Mouse (Mus musculus) cerebellum, postnatal 36 days (tissue): ENCODE results near the gene Surf4.

ENCODE experiments used
- DNase-seq, 2 experiments: peaks; one replicate each; pipeline ENCODE4 v3.0.0; 2021 to 2022; ENCODE audit warnings: mixed read lengths in 2 of 2

The Surf4 gene

DNA sequence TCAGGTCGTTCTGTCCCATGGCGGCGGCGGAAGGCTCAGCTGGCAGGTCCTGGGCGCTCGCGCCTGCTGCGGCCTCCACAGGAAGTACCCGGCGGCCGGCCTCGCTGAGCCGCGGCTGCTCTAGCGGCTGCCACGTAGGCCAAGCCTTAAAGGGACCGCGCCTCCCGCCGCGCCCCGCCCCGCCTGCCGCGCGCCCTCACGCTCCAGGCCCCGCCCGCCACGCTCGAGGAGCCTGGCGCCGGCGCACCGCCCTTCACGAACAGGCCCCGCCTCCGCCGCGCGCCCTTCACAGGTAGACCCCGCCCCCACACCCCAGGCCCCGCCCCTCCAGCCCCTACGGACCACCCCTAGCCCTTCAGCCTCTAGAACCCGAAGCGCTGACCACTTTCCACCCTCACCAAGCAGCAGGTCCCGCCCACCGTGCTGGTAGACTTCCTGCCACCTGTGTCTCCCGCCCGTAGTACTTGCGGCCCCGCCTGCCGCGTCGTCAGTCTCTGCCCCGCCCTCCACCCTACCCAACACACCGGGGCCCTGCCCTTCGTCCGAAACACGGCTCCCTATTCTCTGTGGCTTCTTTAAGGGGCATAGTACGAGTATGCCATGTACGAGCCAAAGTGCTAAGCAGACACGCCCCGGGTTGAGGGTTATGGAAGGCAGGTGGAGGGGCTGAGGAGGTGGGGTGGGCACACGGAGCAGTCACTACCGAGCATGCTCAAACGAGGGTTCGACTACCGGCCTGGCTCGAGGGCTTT is at the start of gene Surf4, which contains the start of gene Stkld1:
Surf4 (minus strand) TSS at position 625 of the 752 bp plus-strand sequence.
Stkld1 (plus strand) TSS at position 744 of the 752 bp plus-strand sequence.
- DNase-seq = peak; percentile 89 to 94

DNA sequence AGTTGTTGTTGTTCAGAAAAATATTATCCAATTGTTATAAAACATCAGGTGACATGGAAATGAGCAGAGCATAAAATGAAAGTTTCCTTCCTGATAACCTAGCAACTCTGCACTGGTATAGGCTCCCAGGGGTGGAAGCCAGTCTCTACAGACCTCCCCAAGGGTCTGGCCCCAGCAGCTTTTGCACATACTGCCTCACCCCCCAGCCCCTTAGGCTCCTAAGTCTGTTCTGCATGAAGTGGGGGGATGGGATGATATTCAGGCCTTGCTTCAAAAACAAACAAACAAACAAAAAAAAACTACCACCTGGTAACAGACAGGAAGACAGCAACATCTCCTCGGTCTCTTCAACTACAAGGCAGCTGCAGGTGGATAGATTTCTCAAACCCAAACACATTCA is 46.6 kb upstream of the Surf4 start:
- DNase-seq = no peak

- no peak for DNase-seq
Observed at GRCm38 (mm10) chr2:26973960-26974359, 40.2 kb upstream of the Surf4 start.

GRCm38 (mm10) chr2:26973116-26973515 is 39.4 kb upstream of the Surf4 start, which contains the start of gene Adamts13:
Gene Adamts13, plus strand, starts transcription at chr2:26973416.
- no peak for DNase-seq

- no peak for DNase-seq
Observed at GRCm38 (mm10) chr2:26967262-26967661, 33.5 kb upstream of the Surf4 start.

- DNase-seq = no peak
Observed at GRCm38 (mm10) chr2:26964724-26965370, 31.1 kb upstream of the Surf4 start.

- DNase-seq = peak; percentile 94 to 96
Observed at GRCm38 (mm10) chr2:26963923-26964723, 30.4 kb upstream of the Surf4 start, which contains the start of gene Rexo4. Gene Rexo4, minus strand, starts transcription at chr2:26964386.

DNA sequence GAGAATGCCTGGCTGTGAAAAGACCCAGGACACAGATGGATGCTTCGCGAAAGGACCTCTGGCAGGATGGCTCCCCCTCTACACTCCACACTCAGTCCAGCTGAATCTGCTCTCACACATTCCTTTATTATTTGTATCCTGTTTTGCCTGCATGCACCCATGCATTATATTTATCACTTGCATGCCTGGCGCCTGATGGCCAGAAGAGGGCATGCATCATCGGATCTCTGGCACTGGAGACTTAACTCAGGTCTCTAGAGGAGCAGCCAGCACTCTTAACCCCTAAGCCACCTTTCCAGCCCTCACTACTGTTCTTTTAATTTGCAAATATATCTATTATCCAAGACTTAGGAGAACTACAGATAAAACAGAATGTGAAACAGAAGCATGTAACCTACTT is 27.0 kb upstream of the Surf4 start:
- no peak for DNase-seq

DNA sequence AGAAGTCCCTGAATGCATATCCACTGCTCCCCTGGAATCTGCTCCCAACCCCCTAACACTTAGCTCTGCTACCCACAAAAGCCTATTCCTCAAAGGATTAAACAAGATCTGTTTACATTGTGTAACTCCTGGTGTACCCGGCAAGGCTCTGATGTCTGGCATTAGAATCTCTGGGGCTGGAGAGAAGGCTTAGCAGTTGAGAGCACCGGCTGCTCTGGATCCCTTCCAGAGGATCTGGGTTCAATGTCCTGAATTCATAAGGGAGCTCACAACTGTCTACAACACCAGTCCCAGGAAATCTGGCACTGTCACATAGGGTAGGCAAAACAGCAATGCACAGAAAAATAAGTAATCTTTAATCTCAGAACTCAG is 23.7 kb upstream of the Surf4 start:
- no peak for DNase-seq

DNA sequence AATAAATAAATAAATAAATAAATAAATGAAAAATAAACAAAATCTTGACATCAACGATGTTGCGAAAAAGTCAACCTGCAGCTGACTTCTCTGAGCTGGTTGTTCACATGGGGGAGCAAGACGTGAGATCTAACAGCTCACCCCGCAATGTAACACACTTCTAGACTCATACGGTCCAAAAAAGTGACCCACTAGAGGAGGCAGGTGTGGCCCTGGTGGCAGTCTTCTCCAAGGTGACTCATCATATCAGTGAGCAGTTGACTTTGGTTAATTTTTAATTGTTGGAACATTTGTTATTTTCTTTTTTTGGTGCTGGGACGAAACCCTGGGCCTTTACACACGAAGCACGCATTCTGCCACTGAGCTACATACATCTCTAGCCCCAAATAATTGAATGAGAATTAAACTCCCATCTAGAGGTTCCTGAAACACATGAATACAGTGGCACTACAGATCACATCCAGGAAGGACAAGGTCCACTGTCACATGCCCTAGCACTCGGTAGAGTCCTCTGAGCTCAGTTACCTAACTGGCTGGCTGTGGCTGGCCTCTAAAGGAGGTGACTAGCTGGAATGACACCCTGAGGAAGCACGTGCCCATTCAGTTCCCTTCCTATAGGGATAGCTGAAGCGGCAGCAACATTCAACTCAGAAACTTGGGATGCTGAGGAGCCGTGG is 23.2 kb upstream of the Surf4 start:
- DNase-seq = no peak

DNA sequence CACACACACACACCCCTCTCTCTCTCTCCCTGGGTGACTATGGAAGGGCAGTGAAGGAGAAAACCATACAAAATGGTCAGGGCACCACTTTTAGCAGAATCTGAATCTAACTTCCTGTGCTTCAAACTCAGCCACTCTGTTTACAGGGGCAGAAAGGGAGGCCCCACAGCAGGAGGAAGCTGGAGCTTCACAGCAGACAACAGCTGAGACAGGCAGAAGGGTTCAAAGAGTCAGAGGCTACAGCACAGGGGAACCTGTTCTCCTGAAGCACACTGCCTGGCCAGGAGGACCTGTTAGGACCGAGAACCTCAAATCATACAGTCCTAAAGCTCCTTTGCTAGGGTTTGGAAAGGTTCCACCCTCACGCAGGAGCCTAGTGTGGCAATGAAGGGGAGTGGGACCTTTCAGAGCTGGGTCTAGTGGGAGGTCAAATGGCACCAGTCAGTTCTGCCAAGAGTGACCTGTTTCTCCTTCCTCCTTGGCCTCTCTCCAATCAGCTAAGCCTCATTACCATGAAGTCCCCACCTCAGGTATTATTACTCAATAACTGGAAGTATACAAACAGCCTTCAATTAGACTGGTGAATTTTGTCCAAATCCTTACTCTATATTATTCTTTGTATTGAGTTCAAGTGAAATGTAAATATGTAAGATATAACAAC is 21.1 kb upstream of the Surf4 start:
- no peak for DNase-seq

DNA sequence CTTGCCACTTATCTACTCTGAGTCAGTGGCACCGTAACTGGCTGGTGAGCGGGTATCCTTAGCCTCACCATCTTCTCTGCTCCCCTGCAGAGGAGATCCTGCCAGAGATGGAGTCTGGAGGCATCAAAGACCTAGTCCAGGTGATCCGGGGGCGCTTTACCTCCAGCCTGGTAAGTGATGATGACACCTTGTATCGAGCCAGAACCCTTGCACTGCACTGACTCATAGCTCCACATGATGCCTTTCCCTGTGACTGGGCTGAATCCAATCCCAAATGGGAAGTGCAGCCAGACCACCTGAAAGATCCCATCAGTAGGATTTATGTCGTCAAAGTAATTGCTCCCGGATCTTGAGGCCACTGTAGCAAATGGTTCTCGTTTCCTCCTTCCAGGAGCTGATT is 19.1 kb upstream of the Surf4 start:
- peak in 1 of 2 experiments; percentile 20 for DNase-seq

DNA sequence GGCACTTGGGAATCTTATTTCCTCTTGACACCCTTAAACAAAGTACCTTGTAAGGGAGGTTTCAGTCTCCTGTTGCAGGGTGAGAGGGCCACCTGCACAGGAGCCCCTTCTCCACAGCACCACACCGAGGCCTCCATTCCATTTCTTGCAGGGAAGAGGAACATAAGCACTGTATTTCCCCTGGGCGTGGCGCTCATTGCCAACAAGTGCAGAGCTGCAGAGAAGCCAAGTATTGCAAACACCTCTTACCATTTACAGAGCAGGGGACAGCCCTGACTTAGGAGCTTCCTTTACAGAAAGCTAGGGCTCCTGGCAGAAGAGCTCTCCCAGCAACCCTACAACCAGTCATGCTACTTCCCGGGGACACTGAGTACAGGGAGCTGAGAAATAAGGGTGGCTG is 18.5 kb upstream of the Surf4 start:
- DNase-seq = no peak

DNA sequence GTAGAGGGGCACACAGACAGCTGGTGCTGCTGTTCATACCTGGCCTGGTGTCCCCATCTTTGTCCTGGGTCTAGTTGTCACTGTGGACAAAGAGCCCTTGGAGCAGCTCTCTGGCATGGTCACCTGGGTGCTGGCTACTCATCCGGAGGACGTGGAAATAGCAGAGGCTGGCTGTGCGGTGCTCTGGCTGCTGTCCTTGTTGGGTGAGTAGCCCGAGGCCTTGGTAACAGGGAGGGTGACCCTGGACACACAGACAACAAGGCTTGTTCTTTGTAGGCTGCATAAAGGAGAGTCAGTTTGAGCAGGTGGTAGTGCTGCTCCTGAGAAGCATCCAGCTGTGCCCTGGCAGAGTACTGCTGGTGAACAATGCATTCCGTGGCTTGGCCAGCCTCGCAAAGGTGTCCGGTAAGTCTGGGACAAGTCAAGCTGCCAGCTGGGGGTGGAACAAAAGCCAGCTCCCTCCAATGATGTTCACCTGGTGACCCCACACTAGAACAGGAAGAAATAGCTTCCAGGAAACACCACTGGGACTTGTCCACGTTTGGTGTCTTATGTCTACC is 17.7 kb upstream of the Surf4 start:
- no peak for DNase-seq

- no peak for DNase-seq
Observed at GRCm38 (mm10) chr2:26950411-26950810, 16.7 kb upstream of the Surf4 start.

- no peak for DNase-seq
Observed at GRCm38 (mm10) chr2:26943253-26943652, 9.5 kb upstream of the Surf4 start.

GRCm38 (mm10) chr2:26941539-26941938 is 7.8 kb upstream of the Surf4 start:
- DNase-seq = no peak

GRCm38 (mm10) chr2:26936425-26936824 is 2.7 kb upstream of the Surf4 start:
- no peak for DNase-seq

DNA sequence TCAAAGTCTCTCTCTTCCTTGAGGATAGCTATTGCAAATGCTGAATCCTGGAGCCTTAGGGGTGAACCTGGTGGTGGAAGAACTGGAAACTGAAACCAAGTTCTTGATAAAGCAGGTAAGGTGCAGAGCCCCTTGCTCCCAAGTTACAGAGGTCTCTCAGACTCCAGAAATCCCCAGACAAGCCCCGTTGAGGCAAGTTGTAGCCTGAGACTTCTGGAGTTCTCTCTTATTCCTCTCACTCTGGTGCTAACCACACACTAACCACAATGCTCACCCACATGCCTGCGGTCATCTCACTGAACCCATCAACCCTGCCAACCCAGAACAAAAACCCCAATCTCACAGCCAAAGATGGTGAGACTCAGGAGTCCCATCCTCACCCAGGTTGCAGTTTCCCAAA is 1.6 kb upstream of the Surf4 start:
- DNase-seq = no peak

DNA sequence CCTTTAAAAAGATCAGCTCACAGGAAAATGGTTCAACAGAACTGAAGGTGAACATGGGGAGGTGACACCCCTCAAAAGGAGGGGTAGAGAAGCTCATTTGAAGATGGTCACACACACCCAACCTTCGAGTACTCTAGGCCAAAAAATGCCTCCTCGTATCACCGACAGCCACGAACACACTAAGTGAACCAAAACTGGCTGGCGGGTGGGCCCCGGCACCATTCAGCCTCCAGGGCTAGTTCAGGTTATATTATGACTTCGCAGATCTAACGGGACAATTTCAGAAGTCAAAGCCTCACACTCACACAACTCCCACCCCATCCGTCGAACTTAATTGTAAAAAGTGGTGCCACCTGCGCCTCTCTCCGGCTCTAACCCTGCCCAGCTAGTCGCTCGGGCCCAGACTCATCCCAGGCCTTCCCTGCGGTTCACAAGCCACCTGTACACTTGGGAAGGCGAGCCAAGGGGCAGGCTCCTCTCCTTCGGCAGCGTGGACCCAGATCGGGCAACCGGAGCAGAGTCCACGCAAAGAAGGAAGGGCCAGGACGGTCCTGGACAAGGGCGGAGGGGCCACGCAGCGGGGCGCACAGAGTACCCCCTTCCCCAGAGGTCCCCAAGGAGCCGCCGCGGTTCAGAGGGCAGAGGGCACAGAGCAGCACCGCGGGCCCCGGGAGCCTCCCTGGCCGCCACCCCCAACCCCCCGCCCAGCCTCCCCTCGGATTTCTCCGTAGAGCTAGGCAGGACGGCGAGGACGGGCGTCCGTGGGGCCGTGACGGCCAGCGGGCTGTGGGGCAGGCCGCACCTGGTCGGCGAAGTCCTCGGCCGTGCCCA is 1.0 kb downstream of the Surf4 start:
- peak; percentile 45 to 47 for DNase-seq

DNA sequence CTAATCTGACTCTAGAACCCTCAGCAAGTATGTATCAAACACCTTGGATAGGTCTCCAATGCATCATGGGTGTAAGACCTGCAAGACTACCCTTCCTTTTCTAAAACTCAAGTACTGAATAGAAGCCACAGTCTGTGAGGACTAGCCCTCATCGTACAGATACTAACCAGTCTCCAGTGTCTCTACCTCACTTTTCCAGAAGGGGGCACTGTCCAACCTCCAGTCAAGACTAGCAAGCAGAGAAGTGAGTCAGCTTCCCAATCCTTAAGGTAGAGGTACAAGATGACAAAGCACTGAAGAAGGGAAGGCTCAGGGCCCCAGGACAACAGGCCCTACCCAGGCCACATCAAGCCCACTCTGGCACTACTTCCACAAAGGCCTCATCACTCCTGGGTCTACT is 3.3 kb downstream of the Surf4 start:
- peak; percentile 70 to 81 for DNase-seq
